Mouse (Mus musculus): ENCODE data around the gene Ubr3. TPM values are rescaled to one million over a fixed set of nuclear protein-coding genes. Genes with fewer than 3 reads are reported as not detected.
"Not testable (repeated sequence)": the region's sequence is repeated elsewhere in the genome, so short reads cannot be mapped to it uniquely, and the experiment has no call there.

Gene Ubr3
- polyA plus RNA-seq, 1 experiment from 2014 or later = 17.1 TPM

- Histone ChIP-seq H3K27me3 (ENCODE audit: control insufficient read depth, insufficient read depth, low read length) (no peaks in the 10 kb centered on the region), H3K9me3 (ENCODE audit: control insufficient read depth, low read length) (no peaks in the 10 kb centered on the region), H3K27ac (ENCODE audit: low read depth, low read length) (no peak overlapping the region), H3K4me3 (ENCODE audit: low read depth, low read length) (no peak overlapping the region), H3K4me2 (no peak overlapping the region), H3K9ac (ENCODE audit: low read length) (no peak overlapping the region), H3K36me3 (ENCODE audit: control insufficient read depth, insufficient read depth, low read length) (no peaks in the 10 kb centered on the region), H3K4me1 (ENCODE audit: control insufficient read depth, insufficient read depth, low read length) (no peaks in the 10 kb centered on the region)
- WGBS = 90% methylated on average over 4 of the region's 4 CpGs
- no peak for DNase-seq (ENCODE audit: low spot score, missing footprints)
- no peak for ATAC-seq (ENCODE audit: low FRiP score)
Measured at GRCm38 (mm10) chr2:69941391-69942030, 44.5 kb downstream of the Ubr3 start.

- no peak overlapping the region for H3K9ac ChIP-seq (ENCODE audit: low read length)
- no peak overlapping the region for H3K27ac ChIP-seq (ENCODE audit: low read depth, low read length)
- WGBS = 88% methylated on average over 8 of the region's 8 CpGs
- H3K9me3 ChIP-seq (ENCODE audit: control insufficient read depth, low read length) = no peaks in the 10 kb centered on the region
- H3K4me2 ChIP-seq = no peak overlapping the region
- H3K4me3 ChIP-seq (ENCODE audit: low read depth, low read length) = no peak overlapping the region
- no peaks in the 10 kb centered on the region for H3K27me3 ChIP-seq (ENCODE audit: control insufficient read depth, insufficient read depth, low read length)
- peaks cover 5% of the 10 kb centered on the region; the same call in 1 of the 2 replicates for H3K36me3 ChIP-seq (ENCODE audit: control insufficient read depth, insufficient read depth, low read length)
- H3K4me1 ChIP-seq (ENCODE audit: control insufficient read depth, insufficient read depth, low read length) = no peaks in the 10 kb centered on the region
- no peak for DNase-seq (ENCODE audit: low spot score, missing footprints)
- no peak for ATAC-seq (ENCODE audit: low FRiP score)
Measured at GRCm38 (mm10) chr2:69952849-69953248, 55.8 kb downstream of the Ubr3 start.

GRCm38 (mm10) chr2:69955635-69956034, 58.6 kb downstream of the Ubr3 start:
- peak; percentile 87 for DNase-seq (ENCODE audit: low spot score, missing footprints)
- Histone ChIP-seq H3K9me3 (ENCODE audit: control insufficient read depth, low read length) (no peaks in the 10 kb centered on the region), H3K27me3 (ENCODE audit: control insufficient read depth, insufficient read depth, low read length) (no peaks in the 10 kb centered on the region), H3K4me1 (ENCODE audit: control insufficient read depth, insufficient read depth, low read length) (no peaks in the 10 kb centered on the region), H3K4me2 (no peak overlapping the region), H3K9ac (ENCODE audit: low read length) (no peak overlapping the region), H3K27ac (ENCODE audit: low read depth, low read length) (no peak overlapping the region), H3K36me3 (ENCODE audit: control insufficient read depth, insufficient read depth, low read length) (peaks cover 3% of the 10 kb centered on the region; the same call in 1 of the 2 replicates), H3K4me3 (ENCODE audit: low read depth, low read length) (no peak overlapping the region)
- no peak for ATAC-seq (ENCODE audit: low FRiP score)
- 60% methylated on average over 2 of the region's 2 CpGs for WGBS

GRCm38 (mm10) chr2:69957622-69958021, 60.6 kb downstream of the Ubr3 start:
- Histone ChIP-seq H3K9ac (ENCODE audit: low read length) (no peak overlapping the region), H3K4me3 (ENCODE audit: low read depth, low read length) (no peak overlapping the region), H3K4me2 (no peak overlapping the region), H3K27me3 (ENCODE audit: control insufficient read depth, insufficient read depth, low read length) (no peaks in the 10 kb centered on the region), H3K4me1 (ENCODE audit: control insufficient read depth, insufficient read depth, low read length) (no peaks in the 10 kb centered on the region), H3K36me3 (ENCODE audit: control insufficient read depth, insufficient read depth, low read length) (peaks cover 3% of the 10 kb centered on the region; the same call in 1 of the 2 replicates), H3K9me3 (ENCODE audit: control insufficient read depth, low read length) (no peaks in the 10 kb centered on the region), H3K27ac (ENCODE audit: low read depth, low read length) (no peak overlapping the region)
- WGBS = 91% methylated on average over 2 of the region's 2 CpGs
- DNase-seq (ENCODE audit: low spot score, missing footprints) = no peak
- ATAC-seq (ENCODE audit: low FRiP score) = no peak

DNA sequence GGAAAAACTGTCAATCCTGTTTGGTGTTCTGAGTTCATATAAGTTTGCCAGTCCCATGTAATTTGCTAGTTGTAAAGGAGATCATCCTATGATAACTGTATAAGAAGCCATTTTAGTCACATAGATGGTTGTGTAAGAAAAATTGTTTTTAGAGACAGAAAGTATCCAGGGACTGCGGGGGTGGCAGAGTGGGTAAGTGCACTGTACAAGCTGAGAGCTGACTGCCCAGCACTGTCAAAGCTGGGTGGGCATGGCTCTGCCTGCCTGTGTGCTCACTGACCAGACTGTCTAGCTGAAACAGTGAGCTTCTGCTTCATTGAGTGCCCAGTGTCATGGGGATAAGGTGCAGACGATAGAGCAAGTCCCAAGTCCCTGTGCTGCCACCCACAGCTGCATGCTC, 77.8 kb downstream of the Ubr3 start:
- Histone ChIP-seq H3K4me2 (no peak overlapping the region), H3K4me1 (ENCODE audit: control insufficient read depth, insufficient read depth, low read length) (no peaks in the 10 kb centered on the region), H3K27ac (ENCODE audit: low read depth, low read length) (no peak overlapping the region), H3K36me3 (ENCODE audit: control insufficient read depth, insufficient read depth, low read length) (peaks cover 6% of the 10 kb centered on the region), H3K9me3 (ENCODE audit: control insufficient read depth, low read length) (no peaks in the 10 kb centered on the region), H3K4me3 (ENCODE audit: low read depth, low read length) (no peak overlapping the region), H3K9ac (ENCODE audit: low read length) (no peak overlapping the region), H3K27me3 (ENCODE audit: control insufficient read depth, insufficient read depth, low read length) (no peaks in the 10 kb centered on the region)
- ATAC-seq (ENCODE audit: low FRiP score) (no peak), DNase-seq (ENCODE audit: low spot score, missing footprints) (no peak)
- WGBS = 88% methylated on average over 2 of the region's 2 CpGs

DNA sequence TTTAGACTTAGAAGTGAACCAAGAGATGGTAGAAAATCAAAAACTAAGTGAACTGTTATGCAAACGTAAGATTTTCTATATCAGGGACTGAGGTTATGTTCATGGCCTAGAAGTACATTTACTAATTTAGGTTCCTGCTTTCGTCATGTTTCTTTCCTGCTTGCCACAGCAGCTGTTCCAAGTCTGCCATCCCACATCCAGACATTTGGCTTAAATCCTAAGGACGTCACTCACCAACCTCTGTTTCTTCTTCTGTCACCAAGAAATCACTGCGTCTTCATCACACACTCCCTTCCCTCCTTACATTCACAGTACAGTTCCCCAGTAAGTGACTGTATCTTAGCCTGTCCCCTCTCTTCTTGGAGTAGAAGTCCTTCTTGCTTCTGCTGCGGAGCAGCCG, 92.2 kb downstream of the Ubr3 start:
- DNase-seq (ENCODE audit: low spot score, missing footprints) (no peak), ATAC-seq (ENCODE audit: low FRiP score) (no peak)
- no peaks in the 10 kb centered on the region for H3K27me3 ChIP-seq (ENCODE audit: control insufficient read depth, insufficient read depth, low read length)
- no peaks in the 10 kb centered on the region for H3K9me3 ChIP-seq (ENCODE audit: control insufficient read depth, low read length)
- H3K9ac ChIP-seq (ENCODE audit: low read length) = no peak overlapping the region
- H3K27ac ChIP-seq (ENCODE audit: low read depth, low read length) = no peak overlapping the region
- H3K4me3 ChIP-seq (ENCODE audit: low read depth, low read length) = no peak overlapping the region
- no peaks in the 10 kb centered on the region for H3K4me1 ChIP-seq (ENCODE audit: control insufficient read depth, insufficient read depth, low read length)
- no peak overlapping the region for H3K4me2 ChIP-seq
- H3K36me3 ChIP-seq (ENCODE audit: control insufficient read depth, insufficient read depth, low read length) = peaks cover 7% of the 10 kb centered on the region; the same call in 1 of the 2 replicates
- 95% methylated on average over 6 of the region's 6 CpGs for WGBS

DNA sequence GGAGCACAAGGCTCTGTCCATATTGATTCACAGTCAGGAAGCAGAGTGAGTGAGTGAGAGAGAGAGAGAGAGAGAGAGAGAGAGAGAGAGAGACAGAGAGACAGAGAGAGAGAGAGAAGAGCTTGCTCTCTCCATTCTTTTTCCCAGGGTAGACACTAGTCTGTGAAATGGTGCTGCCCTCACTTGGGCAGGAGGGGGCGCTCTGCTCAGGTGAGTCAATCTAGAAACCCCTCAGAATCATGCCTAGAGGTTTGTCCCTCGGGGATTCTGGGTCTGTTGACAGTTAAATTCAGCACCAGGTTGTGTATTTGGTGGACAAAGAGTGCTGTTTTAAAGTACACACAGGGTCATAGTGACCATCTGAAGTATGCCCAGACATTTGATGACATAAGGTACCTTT, 93.6 kb downstream of the Ubr3 start:
- Histone ChIP-seq H3K9ac (ENCODE audit: low read length) (no peak overlapping the region), H3K4me1 (ENCODE audit: control insufficient read depth, insufficient read depth, low read length) (no peaks in the 10 kb centered on the region), H3K4me3 (ENCODE audit: low read depth, low read length) (no peak overlapping the region), H3K36me3 (ENCODE audit: control insufficient read depth, insufficient read depth, low read length) (peaks cover 7% of the 10 kb centered on the region; the same call in 1 of the 2 replicates), H3K27ac (ENCODE audit: low read depth, low read length) (no peak overlapping the region), H3K27me3 (ENCODE audit: control insufficient read depth, insufficient read depth, low read length) (no peaks in the 10 kb centered on the region), H3K4me2 (no peak overlapping the region), H3K9me3 (ENCODE audit: control insufficient read depth, low read length) (no peaks in the 10 kb centered on the region)
- no peak for ATAC-seq (ENCODE audit: low FRiP score)
- no peak for DNase-seq (ENCODE audit: low spot score, missing footprints)
- WGBS = 53% methylated on average over 2 of the region's 2 CpGs

DNA sequence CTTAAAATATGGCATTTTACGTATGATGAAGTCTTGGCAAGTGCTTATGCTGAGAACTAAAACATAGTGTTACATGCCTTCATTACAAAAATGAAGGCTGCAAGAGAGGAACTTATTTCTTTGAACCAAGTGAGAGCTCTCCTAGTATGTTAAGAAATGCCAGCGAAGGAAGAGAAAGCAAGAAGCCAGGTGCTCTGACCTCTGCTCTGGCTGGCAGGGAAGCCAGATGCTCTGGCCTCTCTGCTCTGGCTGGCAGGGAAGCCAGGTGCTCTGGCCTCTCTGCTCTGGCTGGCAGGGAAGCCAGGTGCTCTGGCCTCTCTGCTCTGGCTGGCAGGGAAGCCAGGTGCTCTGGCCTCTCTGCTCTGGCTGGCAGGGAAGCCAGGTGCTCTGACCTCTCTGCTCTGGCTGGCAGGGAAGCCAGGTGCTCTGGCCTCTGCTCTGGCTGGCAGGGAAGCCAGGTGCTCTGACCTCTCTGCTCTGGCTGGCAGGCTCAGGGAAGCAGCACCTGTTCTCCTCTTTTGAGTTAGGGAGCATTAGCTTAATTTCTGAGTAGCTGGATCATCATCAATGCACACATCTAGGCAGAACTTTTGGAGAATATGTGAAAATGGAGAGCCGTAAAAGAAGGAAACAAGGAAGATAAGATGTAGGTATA, 97.2 kb downstream of the Ubr3 start:
- not testable (repeated sequence) for H3K27ac ChIP-seq (ENCODE audit: low read depth, low read length); H3K4me3 ChIP-seq (ENCODE audit: low read depth, low read length); DNase-seq (ENCODE audit: low spot score, missing footprints); H3K36me3 ChIP-seq (ENCODE audit: control insufficient read depth, insufficient read depth, low read length); H3K4me1 ChIP-seq (ENCODE audit: control insufficient read depth, insufficient read depth, low read length); H3K9ac ChIP-seq (ENCODE audit: low read length); H3K9me3 ChIP-seq (ENCODE audit: control insufficient read depth, low read length); ATAC-seq (ENCODE audit: low FRiP score); H3K4me2 ChIP-seq; H3K27me3 ChIP-seq (ENCODE audit: control insufficient read depth, insufficient read depth, low read length)
- 95% methylated on average over 3 of the region's 3 CpGs for WGBS

GRCm38 (mm10) chr2:69994779-69995178, 97.7 kb downstream of the Ubr3 start:
- Histone ChIP-seq H3K4me1 (ENCODE audit: control insufficient read depth, insufficient read depth, low read length) (no peaks in the 10 kb centered on the region), H3K4me2 (no peak overlapping the region), H3K9me3 (ENCODE audit: control insufficient read depth, low read length) (no peaks in the 10 kb centered on the region), H3K27ac (ENCODE audit: low read depth, low read length) (no peak overlapping the region), H3K36me3 (ENCODE audit: control insufficient read depth, insufficient read depth, low read length) (peaks cover 6% of the 10 kb centered on the region; the same call in 1 of the 2 replicates), H3K27me3 (ENCODE audit: control insufficient read depth, insufficient read depth, low read length) (no peaks in the 10 kb centered on the region), H3K4me3 (ENCODE audit: low read depth, low read length) (no peak overlapping the region), H3K9ac (ENCODE audit: low read length) (no peak overlapping the region)
- ATAC-seq (ENCODE audit: low FRiP score) (no peak), DNase-seq (ENCODE audit: low spot score, missing footprints) (no peak)
- 92% methylated on average over 2 of the region's 2 CpGs for WGBS

Measured in midbrain, embryonic 11.5 days (tissue).